Mouse (Mus musculus) testis, postnatal 10 days (tissue): Measurements from ENCODE around the gene Tfap4.

Experiments used
- DNase-seq: peaks from one replicate; pipeline ENCODE4 v3.0.0; 2021; ENCODE audit warnings: low spot score

The Tfap4 gene

DNA sequence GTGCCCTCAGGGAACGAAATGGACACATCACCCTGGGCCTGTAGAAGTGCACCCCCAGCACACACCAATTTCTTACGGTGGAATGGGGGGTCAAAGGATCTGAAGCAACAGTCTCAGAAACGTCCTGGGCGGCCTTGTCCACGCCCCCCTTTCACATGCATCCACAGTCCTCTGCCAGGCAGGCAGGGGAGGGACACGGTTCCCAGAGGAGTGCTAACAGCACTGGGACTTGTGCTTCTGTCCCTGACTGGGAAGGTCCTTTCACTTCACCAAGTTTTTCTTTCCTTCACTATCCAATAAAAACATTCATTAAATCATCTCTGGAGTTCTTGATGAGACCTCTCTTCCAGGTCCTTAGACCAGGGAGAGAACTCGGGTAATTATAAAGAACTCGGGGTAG lies 39.0 kb downstream of the Tfap4 start:
- no peak for DNase-seq

DNA sequence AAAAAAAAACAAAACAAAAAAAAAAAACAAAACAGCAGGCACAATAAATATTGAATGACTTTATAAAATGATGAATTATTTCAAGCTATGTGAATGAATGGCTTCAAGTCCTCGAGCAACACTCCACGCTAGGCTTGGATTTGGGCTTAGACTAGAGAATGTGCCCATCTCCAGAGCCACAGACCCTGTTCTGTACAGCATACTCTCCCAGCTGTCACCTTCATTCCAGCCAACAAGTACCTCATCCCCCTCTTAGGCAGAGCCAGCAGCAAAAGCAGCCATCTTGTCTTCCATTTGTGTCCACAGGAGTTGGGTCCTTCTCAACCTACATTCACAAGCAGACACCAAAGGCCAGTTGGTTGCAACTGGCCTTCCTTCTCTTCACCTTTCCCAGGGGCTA lies 39.8 kb downstream of the Tfap4 start:
- DNase-seq, result no peak

DNA sequence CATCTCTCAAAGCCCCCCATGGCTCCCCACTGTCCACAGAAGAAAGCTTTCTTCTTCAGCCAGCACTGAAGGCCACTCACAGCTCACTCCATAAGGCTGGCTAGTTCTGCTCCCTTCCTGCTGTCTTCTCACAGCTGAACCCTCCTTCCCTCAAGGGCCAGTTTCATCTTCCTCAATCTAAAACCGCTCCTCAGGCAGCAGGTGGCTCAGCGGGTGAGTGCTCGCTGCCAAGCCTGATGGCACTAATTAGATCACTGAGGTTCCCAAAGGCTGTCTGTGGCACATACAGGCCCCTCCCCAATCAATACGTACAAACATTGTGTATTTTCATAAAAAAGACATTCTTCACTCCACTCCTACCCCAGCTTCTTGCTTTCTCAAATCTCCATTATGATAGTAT lies 40.5 kb downstream of the Tfap4 start:
- DNase-seq, result no peak

DNA sequence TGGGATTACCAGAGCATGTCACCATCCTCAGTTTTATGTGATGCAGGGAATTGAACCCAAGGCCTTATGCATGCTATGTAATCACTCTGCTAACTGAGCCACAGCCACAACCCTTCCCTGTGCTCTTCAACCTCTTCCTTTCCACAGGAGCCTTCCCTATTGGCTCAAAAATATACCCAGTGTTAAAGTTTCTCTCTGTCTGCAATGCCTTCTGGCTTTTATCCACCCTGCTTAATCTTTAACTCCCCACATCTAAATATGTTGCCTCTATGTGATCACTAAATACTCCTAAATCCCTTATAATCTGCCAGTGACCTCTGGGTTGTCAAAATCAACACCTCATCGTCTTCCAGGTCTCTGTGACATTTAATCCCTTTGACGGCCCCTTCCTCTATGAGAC lies 41.7 kb downstream of the Tfap4 start:
- DNase-seq, result no peak

DNA sequence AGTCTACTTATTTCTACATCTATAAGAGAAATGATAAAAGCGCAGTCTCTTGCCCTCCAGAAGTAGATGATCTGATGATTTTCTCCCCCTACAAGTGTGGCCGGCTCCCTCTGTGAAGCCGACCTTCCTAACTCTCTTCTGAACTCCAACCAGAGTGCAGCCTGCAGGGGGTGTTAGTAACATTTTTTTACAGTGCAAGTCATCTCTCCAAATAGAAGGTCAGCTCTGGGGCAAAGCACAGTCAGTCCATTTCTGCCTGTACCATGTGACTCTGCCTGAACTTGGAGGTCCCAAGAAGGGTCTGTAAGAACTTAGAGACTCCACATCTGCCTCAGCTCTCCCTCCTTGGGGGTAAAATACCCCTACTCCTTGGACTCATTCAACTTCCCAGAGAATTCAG lies 45.3 kb downstream of the Tfap4 start:
- no peak for DNase-seq

DNA sequence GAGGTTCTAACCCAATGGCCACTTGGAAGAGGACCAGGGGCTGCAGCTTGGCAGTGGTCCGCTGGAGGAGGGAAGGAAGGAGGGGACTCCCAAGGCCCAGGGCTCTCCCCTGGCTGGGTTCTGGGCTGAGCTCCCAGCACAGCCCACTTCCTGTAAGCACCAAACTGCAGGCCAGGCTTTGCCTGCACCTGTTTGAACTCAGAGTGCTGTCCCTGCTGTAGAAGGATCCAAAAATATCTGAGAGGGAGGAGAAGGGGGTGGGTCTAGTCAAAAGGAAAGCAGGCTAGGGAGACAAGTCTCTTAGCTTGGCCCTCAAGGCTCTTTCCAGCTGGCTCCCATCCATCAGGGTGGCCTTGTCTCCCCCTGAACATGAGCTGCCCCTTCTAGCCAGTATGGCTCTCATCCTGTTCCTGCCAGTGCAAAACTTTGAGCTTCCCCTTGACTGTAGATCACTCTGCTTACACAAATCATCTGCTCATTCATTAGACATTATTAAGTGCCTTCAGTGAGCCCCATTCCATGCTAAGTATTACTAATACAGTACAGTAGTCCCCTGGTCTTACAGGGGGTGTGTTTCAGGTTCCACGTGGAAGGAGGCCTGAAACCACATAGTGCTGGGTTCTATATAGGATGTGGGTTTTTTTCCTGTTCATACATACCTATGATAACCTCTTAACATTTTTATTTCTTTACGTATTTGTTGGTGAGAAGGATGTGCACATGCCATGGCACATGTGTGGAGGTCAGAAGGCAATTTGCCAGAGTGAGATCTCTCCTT lies 46.8 kb downstream of the Tfap4 start:
- peak; percentile 73 for DNase-seq

DNA sequence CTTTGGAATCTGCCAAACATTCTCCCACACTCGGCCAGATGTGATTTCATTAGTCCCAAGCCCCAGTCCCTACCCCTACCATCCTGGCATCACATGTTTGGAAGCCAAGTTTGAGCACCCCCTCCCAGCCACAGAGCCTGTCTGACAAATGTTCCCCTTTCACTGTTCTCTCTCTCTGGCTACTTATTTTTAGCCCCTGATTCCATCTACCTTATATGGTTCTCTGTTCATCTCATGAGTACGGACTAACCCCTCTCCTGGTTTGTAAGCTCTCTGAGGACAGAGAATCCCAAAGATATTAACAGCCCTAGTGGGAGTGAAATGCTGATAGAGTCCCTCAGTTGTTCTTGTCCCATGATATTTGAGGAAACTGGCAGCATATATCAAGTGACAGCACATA lies 48.3 kb downstream of the Tfap4 start:
- no peak for DNase-seq

DNA sequence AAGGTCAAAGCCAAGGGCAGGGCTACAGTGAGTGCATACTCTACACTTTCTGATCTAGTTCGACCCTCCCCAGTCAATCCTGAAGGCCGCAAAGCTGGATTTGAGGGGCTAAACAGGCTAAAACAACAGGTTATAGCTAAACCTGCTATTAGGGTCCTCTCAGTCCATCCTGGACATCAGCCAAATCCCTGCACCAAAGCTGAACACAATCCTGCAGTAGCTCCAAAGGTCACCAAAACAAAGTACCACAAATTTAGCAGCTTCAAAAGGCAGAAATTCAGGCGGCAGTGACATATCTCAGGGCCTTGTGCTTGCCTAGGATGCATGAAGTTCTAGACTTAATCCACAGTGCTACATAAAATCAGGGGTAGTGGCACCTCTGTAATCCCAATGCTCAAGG lies 53.5 kb downstream of the Tfap4 start:
- DNase-seq, result no peak

DNA sequence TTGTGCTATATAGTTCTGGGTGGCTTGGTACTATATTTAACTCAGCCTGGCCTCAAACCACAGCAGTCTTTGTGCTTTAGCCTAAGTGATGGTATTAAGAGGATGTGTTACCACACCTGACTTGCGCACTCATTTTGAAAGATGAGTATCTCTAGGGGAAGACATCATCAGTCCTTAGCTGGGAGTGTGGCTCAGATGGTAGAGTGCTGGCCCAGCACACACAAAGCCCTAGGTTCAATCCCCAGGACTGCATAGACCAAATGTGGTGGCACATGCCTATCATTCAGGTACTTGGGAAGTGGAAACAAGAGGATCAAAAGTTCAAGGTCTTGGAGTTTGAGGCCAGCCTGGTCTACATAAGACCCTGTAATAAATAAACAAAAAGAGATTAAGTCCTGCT lies 56.2 kb downstream of the Tfap4 start:
- no peak for DNase-seq

DNA sequence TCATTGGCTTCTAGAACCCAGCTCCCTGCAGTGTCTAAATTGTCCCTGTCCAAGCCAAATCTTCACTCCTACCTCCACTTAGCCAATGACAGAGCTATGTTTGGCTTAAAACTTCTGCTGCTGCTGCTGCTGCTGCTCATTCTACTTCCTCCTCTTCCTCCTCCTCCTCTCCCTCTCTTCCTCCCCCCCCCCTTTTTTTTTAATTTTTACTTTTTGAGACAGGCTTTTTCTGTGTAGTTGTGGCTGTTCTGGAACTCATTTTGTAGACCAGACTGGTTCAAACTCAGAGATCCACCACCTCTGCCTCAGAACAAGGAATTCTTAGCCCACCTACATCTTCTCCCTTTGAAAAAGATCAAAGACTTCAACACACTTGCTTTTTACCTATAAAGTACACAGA lies 57.1 kb downstream of the Tfap4 start:
- no peak for DNase-seq

DNA sequence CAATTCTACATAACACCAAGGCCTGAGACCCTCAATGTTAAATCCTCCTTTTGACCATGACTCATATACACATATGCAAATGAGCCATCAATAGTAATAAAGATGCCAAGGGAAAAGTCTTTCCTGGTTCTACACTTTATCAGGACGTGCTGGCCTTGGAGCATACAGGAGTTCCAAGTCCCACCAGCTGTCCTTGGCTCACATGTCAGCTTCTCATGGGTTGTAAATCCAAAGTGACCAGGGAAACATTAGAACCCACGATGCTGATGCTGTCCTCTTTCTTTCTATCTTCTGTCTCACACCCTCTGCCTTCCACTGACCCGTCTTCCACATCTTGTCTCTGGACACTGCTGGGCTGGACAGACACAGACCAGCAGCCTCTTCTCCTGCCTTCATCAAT lies 58.0 kb downstream of the Tfap4 start:
- DNase-seq, result no peak

DNA sequence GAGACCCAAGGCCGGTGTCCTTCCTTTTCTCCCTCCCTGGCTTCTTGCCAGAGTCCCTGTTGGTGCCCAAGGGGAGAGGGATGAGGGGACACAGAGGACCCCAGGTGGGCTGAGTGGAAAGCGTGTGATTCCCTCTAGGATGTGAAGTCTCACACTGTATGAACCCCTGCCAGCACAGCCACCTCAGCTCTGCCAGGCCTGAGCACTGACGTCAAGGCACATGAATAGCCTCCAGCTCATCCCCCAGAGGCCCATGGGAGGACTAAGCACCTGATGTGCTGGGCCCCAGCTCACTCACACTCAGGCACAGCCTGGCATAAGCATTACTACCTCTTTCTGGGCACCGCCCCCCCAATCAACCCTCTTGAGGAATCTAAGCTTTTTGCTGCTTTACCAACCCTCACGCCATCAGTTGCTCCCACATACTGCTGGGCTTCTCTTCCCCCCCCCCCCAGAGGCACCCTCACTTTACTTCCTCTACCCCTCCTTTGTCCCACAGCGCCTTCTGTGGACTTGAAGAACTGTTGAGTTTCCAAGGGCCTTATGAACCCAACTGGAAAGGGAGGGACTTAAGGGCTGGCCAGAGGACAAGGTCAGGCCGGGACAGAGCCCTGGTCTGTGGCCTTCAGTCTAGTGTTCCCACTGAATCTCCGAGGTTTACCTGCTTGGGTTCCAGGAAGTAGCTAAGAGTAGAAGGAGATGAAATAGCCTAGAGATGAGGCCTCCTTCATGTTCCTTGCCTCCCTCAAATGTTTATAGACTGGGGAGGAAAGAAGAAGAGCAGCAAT lies 58.9 kb downstream of the Tfap4 start:
- DNase-seq, result peak; percentile 57

DNA sequence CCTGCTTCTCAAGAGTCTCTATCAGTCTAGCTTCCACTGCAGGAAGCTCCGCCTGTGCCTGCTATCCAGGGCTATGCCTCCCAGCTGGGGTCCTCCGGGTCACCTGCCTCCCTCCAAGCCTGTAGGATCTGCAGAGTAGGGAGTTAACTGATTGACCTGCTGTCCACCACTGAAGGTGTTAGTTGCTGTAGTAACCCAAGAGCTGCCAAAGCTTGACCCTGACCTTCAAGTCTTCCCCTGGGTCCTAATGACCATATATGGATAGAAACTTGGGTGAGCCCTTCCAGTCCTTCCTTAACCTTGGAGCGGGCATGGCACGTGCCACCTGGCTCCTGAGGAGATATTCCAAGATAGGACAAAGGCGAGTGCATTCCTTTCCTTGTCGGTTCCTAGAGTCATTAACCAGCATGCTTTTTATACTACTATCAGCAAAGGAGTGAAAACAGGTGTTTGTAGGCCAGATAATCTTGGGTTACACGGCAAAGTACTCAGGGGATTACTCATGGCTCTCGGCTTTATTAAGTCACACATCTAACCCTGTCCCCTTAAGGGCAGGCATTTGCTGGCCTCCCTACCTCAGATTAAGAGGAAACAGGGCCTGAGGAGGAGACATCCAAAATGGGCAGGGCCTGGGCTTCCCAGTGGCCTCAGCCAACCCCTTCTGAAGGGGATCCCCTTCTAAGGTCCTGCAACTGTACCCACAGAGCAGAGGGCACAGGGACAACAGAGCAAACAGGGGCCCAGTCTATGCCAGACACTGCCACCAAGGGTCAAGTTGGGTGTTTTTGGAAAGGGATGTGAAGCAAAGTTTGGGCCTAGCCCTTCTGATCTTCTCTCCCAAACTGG lies 61.7 kb downstream of the Tfap4 start:
- no peak for DNase-seq

DNA sequence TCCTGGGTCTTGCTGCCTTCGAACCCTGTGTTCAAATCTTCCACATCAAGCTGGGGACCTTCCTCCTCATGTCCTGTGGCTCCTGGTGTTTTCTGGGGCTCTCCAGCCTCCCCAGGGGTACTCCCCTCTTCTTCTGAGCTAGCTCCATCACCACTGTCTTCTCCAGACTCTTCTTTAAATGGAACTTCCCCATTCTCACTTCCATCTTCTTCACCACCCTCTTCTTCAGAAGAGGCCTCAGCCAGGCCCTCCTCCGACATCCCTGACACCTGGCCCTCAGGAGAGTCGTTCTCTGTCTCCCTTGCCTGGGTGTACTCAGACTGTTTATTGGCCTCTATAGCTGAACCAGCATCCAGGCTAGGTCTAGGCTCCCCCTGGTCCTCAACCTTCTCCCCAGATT lies 63.2 kb downstream of the Tfap4 start:
- DNase-seq, result no peak

DNA sequence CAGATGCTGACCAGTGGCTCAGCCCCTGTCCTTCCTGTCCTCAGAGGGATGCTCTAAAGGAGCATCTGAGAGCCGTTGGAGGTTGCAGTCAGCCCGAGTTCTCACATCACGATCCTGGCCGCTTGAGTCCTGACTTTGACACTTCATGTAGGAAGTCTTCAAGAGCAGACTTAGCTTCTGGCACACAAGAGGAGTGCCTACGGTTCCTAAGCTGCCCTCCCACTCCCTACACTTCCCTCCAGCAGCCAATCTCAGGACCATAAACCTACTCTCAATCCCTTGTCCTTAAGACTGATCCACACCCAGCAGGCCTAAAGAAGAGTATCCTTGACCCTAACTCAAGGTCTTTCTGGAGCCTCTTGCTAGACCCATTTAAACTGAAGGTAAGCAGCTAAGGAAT lies 63.8 kb downstream of the Tfap4 start:
- DNase-seq, result no peak
